Mouse (Mus musculus): ENCODE results near the gene Cpm. TPM values are rescaled to one million over a fixed set of nuclear protein-coding genes. Genes with fewer than 3 reads are reported as not detected.

Cpm gene
- polyA plus RNA-seq, 1 experiment from 2014 or later = 49.3 TPM

Other genes starting within 250 kb of the Cpm start
- gene Cpsf6, start 249.5 kb upstream of the Cpm start, polyA plus RNA-seq (2015; fragmentation: Nextera tagmentation; extraction: Ambion mirVana) = 161 and 165 TPM in 2 replicates
- 38.5 and 47.7 TPM in 2 replicates for gene Mdm2, start 81.3 kb downstream of the Cpm start, polyA plus RNA-seq (2015; fragmentation: Nextera tagmentation; extraction: Ambion mirVana)
- 17.5 and 18.5 TPM in 2 replicates for gene Slc35e3, start 116.9 kb downstream of the Cpm start, polyA plus RNA-seq (2015; fragmentation: Nextera tagmentation; extraction: Ambion mirVana)
- gene Nup107, start 163.2 kb downstream of the Cpm start, polyA plus RNA-seq (2015; fragmentation: Nextera tagmentation; extraction: Ambion mirVana) = 74.7 and 75.8 TPM in 2 replicates
- gene Rap1b, start 216.5 kb downstream of the Cpm start, polyA plus RNA-seq (2015; fragmentation: Nextera tagmentation; extraction: Ambion mirVana) = 212 and 219 TPM in 2 replicates